Mouse (Mus musculus) common myeloid progenitor, adult 5-6 weeks (primary cell): Measurements from ENCODE around the gene Speg. TPM values are rescaled to one million over a fixed set of nuclear protein-coding genes. Genes with fewer than 3 reads are reported as not detected.

ENCODE experiments used
- ATAC-seq: replicated peaks from 2 replicates; pipeline ENCODE4 v1.8.0; 2016; ENCODE audit warnings: low read depth, mild to moderate bottlenecking, moderate TSS enrichment, inconsistent platforms; ENCODE audit not compliant: poor library complexity, severe bottlenecking
- total RNA-seq: library from RNA; stranded (forward); fragments of 200-1000, 187-1606 nt; gene quantifications from 2 replicates; pipeline ENCODE4 v1.2.3, GENCODE M21; 2017

Speg gene
- total RNA-seq, result not detected in 2 replicates

GRCm38 (mm10) chr1:75374950-75375936 is at the start of gene Speg:
Gene Speg, plus strand, starts transcription at chr1:75375297.
- ATAC-seq, result no peak

- no peak for ATAC-seq
These were observed 47.6 kb upstream of the Speg start for GRCm38 (mm10) chr1:75327461-75327860.

- no peak for ATAC-seq
These were observed 43.8 kb upstream of the Speg start for GRCm38 (mm10) chr1:75331271-75331670.

- ATAC-seq, result no peak
These were observed 38.6 kb upstream of the Speg start for GRCm38 (mm10) chr1:75336461-75336860.

GRCm38 (mm10) chr1:75337097-75337496 is 38.0 kb upstream of the Speg start:
- ATAC-seq, result no peak

GRCm38 (mm10) chr1:75338091-75338694 is 36.9 kb upstream of the Speg start:
- ATAC-seq, result no peak

GRCm38 (mm10) chr1:75339337-75339736 is 35.8 kb upstream of the Speg start:
- ATAC-seq, result no peak

- ATAC-seq, result no peak
These were observed 34.6 kb upstream of the Speg start for GRCm38 (mm10) chr1:75340519-75340918.

GRCm38 (mm10) chr1:75342874-75343416 is 32.2 kb upstream of the Speg start:
- peak; percentile 83 for ATAC-seq

- no peak for ATAC-seq
These were observed 30.6 kb upstream of the Speg start for GRCm38 (mm10) chr1:75344291-75345035.

- ATAC-seq, result no peak
These were observed 29.8 kb upstream of the Speg start for GRCm38 (mm10) chr1:75345036-75345935.

GRCm38 (mm10) chr1:75347279-75347678 is 27.8 kb upstream of the Speg start:
- ATAC-seq, result no peak

GRCm38 (mm10) chr1:75349275-75349674 is 25.8 kb upstream of the Speg start:
- no peak for ATAC-seq

GRCm38 (mm10) chr1:75357261-75357660 is 17.8 kb upstream of the Speg start:
- ATAC-seq, result no peak

- ATAC-seq, result no peak
These were observed 17.1 kb upstream of the Speg start for GRCm38 (mm10) chr1:75358009-75358408.

- ATAC-seq, result no peak
These were observed 15.8 kb upstream of the Speg start for GRCm38 (mm10) chr1:75359346-75359745.

GRCm38 (mm10) chr1:75360112-75361031 is 14.7 kb upstream of the Speg start, which contains the start of gene Des:
Gene Des, plus strand, starts transcription at chr1:75360329.
- 0 out of 2 replicates have a peak, but pooled peaks have one; percentile 13 for ATAC-seq

GRCm38 (mm10) chr1:75361123-75361522 is 14.0 kb upstream of the Speg start:
- ATAC-seq, result no peak
